Mouse (Mus musculus): ENCODE measurements at regions not wholly inside any gene's neighbourhood (a gene's known extent, or its start where the extent isn't known, plus 50 kb on each side); places are given as distances from the start of the nearest gene placed in this dataset.

GRCm38 (mm10) chr15:68508190-68508589 lies 2007.5 kb upstream of the Lrrc6 start:
- ATAC-seq (ENCODE audit: low FRiP score, low read depth) (no peak), DNase-seq (ENCODE audit: low spot score) (no peak)
- Histone ChIP-seq H3K4me3 (replicated peaks; ENCODE audit: low read length) (no peak overlapping the region), H3K27me3 (ENCODE audit: control insufficient read depth, insufficient read depth, low read length) (no peaks in the 10 kb centered on the region), H3K9me3 (ENCODE audit: control insufficient read depth, low read length) (no peaks in the 10 kb centered on the region), H3K9ac (ENCODE audit: low read depth, low read length, severe bottlenecking) (no peak overlapping the region), H3K36me3 (ENCODE audit: control insufficient read depth, insufficient read depth, low read length) (no peaks in the 10 kb centered on the region), H3K27ac (replicated peaks; ENCODE audit: low read depth, low read length) (no peak overlapping the region), H3K4me2 (replicated peaks; ENCODE audit: low read depth, low read length, severe bottlenecking) (no peak overlapping the region), H3K4me1 (ENCODE audit: control insufficient read depth, insufficient read depth, low read length) (no peaks in the 10 kb centered on the region)
- 60% methylated on average over 5 of the region's 5 CpGs for whole genome bisulfite sequencing
- no peak for TF ChIP-seq POLR2A (IDR thresholded peaks at IDR 0.05; ENCODE audit: borderline replicate concordance, extremely low read depth, insufficient read depth, insufficient read length)

- H3K4me3 ChIP-seq (replicated peaks; ENCODE audit: low read length) = no peak overlapping the region
- no peak overlapping the region for H3K9ac ChIP-seq (ENCODE audit: low read depth, low read length, severe bottlenecking)
- no peak for TF ChIP-seq POLR2A (IDR thresholded peaks at IDR 0.05; ENCODE audit: borderline replicate concordance, extremely low read depth, insufficient read depth, insufficient read length)
- no peaks in the 10 kb centered on the region for H3K9me3 ChIP-seq (ENCODE audit: control insufficient read depth, low read length)
- no peaks in the 10 kb centered on the region for H3K36me3 ChIP-seq (ENCODE audit: control insufficient read depth, insufficient read depth, low read length)
- WGBS = 61% methylated on average over 2 of the region's 2 CpGs
- ATAC-seq (ENCODE audit: low FRiP score, low read depth) (no peak), DNase-seq (ENCODE audit: low spot score) (no peak)
- no peak overlapping the region for H3K4me2 ChIP-seq (replicated peaks; ENCODE audit: low read depth, low read length, severe bottlenecking)
- no peaks in the 10 kb centered on the region for H3K27me3 ChIP-seq (ENCODE audit: control insufficient read depth, insufficient read depth, low read length)
- no peak overlapping the region for H3K27ac ChIP-seq (replicated peaks; ENCODE audit: low read depth, low read length)
- no peaks in the 10 kb centered on the region for H3K4me1 ChIP-seq (ENCODE audit: control insufficient read depth, insufficient read depth, low read length)
Observed at GRCm38 (mm10) chr15:68506093-68506492, 2005.4 kb upstream of the Lrrc6 start.

DNA sequence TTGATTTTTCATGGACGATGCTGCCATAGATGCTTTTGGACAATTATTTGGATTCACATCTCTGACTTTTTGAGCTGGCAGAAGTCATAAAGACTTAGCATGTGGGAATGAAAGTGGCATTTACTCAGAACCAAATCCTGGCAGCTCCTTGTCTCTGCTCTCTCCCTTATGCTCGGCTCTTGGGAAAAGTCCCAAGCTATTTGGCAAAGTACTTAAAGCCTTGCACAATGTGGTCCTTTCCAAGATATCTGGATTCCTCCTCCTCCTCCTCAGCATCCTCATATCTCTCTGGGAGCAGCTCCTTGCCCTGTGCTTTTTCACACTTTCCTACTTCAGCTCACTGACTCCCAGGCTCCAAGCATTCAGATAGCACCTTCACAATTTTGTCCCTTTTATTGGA lies 1995.7 kb upstream of the Lrrc6 start:
- ATAC-seq (ENCODE audit: low FRiP score, low read depth) (no peak), DNase-seq (ENCODE audit: low spot score) (no peak)
- Histone ChIP-seq H3K4me3 (replicated peaks; ENCODE audit: low read length) (no peak overlapping the region), H3K9ac (ENCODE audit: low read depth, low read length, severe bottlenecking) (no peak overlapping the region), H3K4me2 (replicated peaks; ENCODE audit: low read depth, low read length, severe bottlenecking) (no peak overlapping the region), H3K9me3 (ENCODE audit: control insufficient read depth, low read length) (no peaks in the 10 kb centered on the region), H3K27ac (replicated peaks; ENCODE audit: low read depth, low read length) (no peak overlapping the region), H3K27me3 (ENCODE audit: control insufficient read depth, insufficient read depth, low read length) (no peaks in the 10 kb centered on the region), H3K36me3 (ENCODE audit: control insufficient read depth, insufficient read depth, low read length) (no peaks in the 10 kb centered on the region), H3K4me1 (ENCODE audit: control insufficient read depth, insufficient read depth, low read length) (no peaks in the 10 kb centered on the region)
- no peak for TF ChIP-seq POLR2A (IDR thresholded peaks at IDR 0.05; ENCODE audit: borderline replicate concordance, extremely low read depth, insufficient read depth, insufficient read length)
- WGBS = 87% methylated on average over 2 of the region's 2 CpGs

GRCm38 (mm10) chr15:68484789-68485188 lies 1984.1 kb upstream of the Lrrc6 start:
- no peaks in the 10 kb centered on the region for H3K4me1 ChIP-seq (ENCODE audit: control insufficient read depth, insufficient read depth, low read length)
- TF ChIP-seq POLR2A (IDR thresholded peaks at IDR 0.05; ENCODE audit: borderline replicate concordance, extremely low read depth, insufficient read depth, insufficient read length) = no peak
- no peak overlapping the region for H3K9ac ChIP-seq (ENCODE audit: low read depth, low read length, severe bottlenecking)
- DNase-seq (ENCODE audit: low spot score) (no peak), ATAC-seq (ENCODE audit: low FRiP score, low read depth) (no peak)
- H3K4me3 ChIP-seq (replicated peaks; ENCODE audit: low read length) = no peak overlapping the region
- no peaks in the 10 kb centered on the region for H3K36me3 ChIP-seq (ENCODE audit: control insufficient read depth, insufficient read depth, low read length)
- no peaks in the 10 kb centered on the region for H3K9me3 ChIP-seq (ENCODE audit: control insufficient read depth, low read length)
- H3K27me3 ChIP-seq (ENCODE audit: control insufficient read depth, insufficient read depth, low read length) = no peaks in the 10 kb centered on the region
- no peak overlapping the region for H3K4me2 ChIP-seq (replicated peaks; ENCODE audit: low read depth, low read length, severe bottlenecking)
- no peak overlapping the region for H3K27ac ChIP-seq (replicated peaks; ENCODE audit: low read depth, low read length)
- 80% methylated on average over 1 of the region's 1 CpGs for WGBS

- Histone ChIP-seq H3K27me3 (ENCODE audit: control insufficient read depth, insufficient read depth, low read length) (no peaks in the 10 kb centered on the region), H3K27ac (replicated peaks; ENCODE audit: low read depth, low read length) (no peak overlapping the region), H3K4me3 (replicated peaks; ENCODE audit: low read length) (no peak overlapping the region), H3K4me2 (replicated peaks; ENCODE audit: low read depth, low read length, severe bottlenecking) (no peak overlapping the region), H3K36me3 (ENCODE audit: control insufficient read depth, insufficient read depth, low read length) (no peaks in the 10 kb centered on the region), H3K9me3 (ENCODE audit: control insufficient read depth, low read length) (no peaks in the 10 kb centered on the region), H3K4me1 (ENCODE audit: control insufficient read depth, insufficient read depth, low read length) (no peaks in the 10 kb centered on the region), H3K9ac (ENCODE audit: low read depth, low read length, severe bottlenecking) (no peak overlapping the region)
- no peak for DNase-seq (ENCODE audit: low spot score)
- no peak for TF ChIP-seq POLR2A (IDR thresholded peaks at IDR 0.05; ENCODE audit: borderline replicate concordance, extremely low read depth, insufficient read depth, insufficient read length)
- ATAC-seq (ENCODE audit: low FRiP score, low read depth) = no peak
- WGBS = 73% methylated on average over 5 of the region's 5 CpGs
Observed at GRCm38 (mm10) chr15:68477745-68478144, 1977.0 kb upstream of the Lrrc6 start.

GRCm38 (mm10) chr15:68471928-68472327 lies 1971.2 kb upstream of the Lrrc6 start:
- H3K27me3 ChIP-seq (ENCODE audit: control insufficient read depth, insufficient read depth, low read length) = no peaks in the 10 kb centered on the region
- no peak for ATAC-seq (ENCODE audit: low FRiP score, low read depth)
- 83% methylated on average over 4 of the region's 4 CpGs for WGBS

More at GRCm38 (mm10) chr15:68471928-68472327, 1971.2 kb upstream of the Lrrc6 start:
- Histone ChIP-seq H3K36me3 (ENCODE audit: control insufficient read depth, insufficient read depth, low read length) (no peaks in the 10 kb centered on the region), H3K4me3 (replicated peaks; ENCODE audit: low read length) (no peak overlapping the region), H3K27ac (replicated peaks; ENCODE audit: low read depth, low read length) (no peak overlapping the region), H3K9me3 (ENCODE audit: control insufficient read depth, low read length) (no peaks in the 10 kb centered on the region), H3K9ac (ENCODE audit: low read depth, low read length, severe bottlenecking) (no peak overlapping the region), H3K4me2 (replicated peaks; ENCODE audit: low read depth, low read length, severe bottlenecking) (no peak overlapping the region), H3K4me1 (ENCODE audit: control insufficient read depth, insufficient read depth, low read length) (no peaks in the 10 kb centered on the region)
- DNase-seq (ENCODE audit: low spot score) = no peak
- no peak for TF ChIP-seq POLR2A (IDR thresholded peaks at IDR 0.05; ENCODE audit: borderline replicate concordance, extremely low read depth, insufficient read depth, insufficient read length)

Data from limb, embryonic 14.5 days (tissue).